Mouse (Mus musculus) small intestine, adult 2 months (tissue): Measurements from ENCODE around the gene Rpl39.

Experiments used
- CTCF ChIP-seq: fragments of 200-500 bp; IDR thresholded peaks from 2 replicates; pipeline ENCODE4 v1.5.1; 2012; ENCODE audit warnings: low read depth, mild to moderate bottlenecking, control low read depth, inconsistent platforms, low read length, moderate library complexity, mixed read lengths; ENCODE audit not compliant: insufficient replicate concordance, insufficient read length; ENCODE audit errors: extremely low read depth
- POLR2A ChIP-seq: fragments of 200-500 bp; IDR thresholded peaks from 2 replicates; pipeline ENCODE4 v1.6.1; 2012; ENCODE audit warnings: low read depth, mild to moderate bottlenecking, control low read depth, inconsistent platforms, low read length, moderate library complexity

DNA sequence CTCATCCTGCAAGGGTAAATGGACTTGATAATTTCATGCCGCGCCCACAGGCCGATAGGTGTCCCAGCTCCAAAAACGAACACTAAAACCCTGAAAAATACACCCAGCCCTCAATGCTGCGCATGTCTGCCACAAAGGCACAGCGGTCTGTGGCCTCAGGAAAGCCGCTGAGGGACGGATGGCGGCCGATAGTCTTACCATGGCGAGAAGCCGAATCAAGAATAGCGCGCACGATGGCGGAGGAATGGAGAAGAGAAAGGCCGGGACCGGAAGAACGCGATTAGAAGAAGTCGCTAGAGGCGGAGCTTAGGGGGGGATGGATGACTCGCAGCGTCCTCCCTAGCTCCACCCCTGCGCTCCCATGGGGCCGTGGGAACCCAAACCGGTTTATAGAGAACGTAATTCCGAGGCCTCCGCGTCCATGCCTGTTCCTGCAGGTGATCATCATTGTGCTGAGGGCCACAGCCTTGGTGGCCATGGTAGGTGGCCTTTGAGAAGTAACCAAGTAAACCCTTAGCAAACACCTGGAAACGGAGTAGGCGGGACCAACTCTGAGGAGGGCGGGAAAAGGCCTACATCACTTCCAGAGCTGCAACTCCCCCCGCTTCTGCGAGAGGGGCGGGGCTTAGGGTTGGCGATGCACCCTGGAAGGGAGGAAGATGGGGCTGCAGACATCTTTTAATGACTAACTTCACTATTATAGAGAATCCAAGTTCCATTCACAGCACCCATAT is at the start of gene Rpl39:
- TF ChIP-seq CTCF (peak; percentile 20; the same call in 1 of the 2 replicates), POLR2A (peak; percentile 50)
